Mouse (Mus musculus) yolk sac, embryonic 10.5 days (tissue): ENCODE measurements around the gene Smad5.
A peak's percentile ranks its signal among the peaks of the same experiment; 100 is the strongest.

ENCODE experiments used
- DNase-seq: peaks from one replicate; pipeline ENCODE4 v3.0.0-alpha.2; 2017; ENCODE audit warnings: low spot score

The Smad5 gene

GRCm38 (mm10) chr13:56703222-56703870, 536 bp downstream of the Smad5 start:
- DNase-seq, result peak; percentile 82

DNA sequence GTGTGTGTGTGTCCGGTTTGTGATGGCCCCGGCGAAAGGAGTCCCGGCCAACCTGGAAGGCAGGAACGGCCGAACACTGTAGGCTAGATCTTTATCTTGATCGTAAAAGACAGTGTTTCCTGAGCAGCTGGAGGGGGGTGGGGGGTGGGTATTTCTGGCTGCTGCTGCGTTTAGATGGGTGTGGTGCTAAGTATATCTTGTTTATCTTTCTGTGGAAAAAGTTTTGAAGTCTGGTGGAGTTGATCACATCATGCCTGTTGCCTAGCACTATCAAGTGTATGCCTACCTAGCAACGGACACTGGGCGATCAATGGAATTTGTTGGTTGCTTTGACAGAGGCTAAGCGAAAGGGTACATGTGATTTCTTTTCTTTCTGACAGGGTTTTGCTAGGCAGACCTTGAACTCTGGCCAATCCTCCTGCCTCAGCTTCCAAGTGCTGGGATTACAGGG, 1.1 kb downstream of the Smad5 start:
- peak; percentile 82 for DNase-seq

DNA sequence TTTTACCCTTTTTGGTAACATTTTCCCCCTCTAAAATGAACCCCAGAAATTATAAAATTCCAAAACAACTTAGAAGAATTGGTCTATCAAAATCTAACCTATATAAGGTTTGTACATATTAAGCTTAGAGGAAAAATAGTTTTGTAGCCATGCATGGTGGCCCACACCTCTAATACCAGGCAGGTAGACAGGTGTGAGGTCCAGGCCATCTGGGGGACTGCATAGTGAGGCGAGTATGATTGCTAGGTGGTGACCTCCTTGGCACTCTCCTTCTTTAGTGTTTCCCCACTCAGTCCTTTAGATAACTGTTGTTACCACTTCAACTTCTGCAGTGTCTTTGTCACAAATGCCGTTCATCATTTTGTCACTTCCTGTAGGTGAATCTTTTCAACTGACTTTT, 1.8 kb downstream of the Smad5 start:
- DNase-seq, result no peak

- no peak for DNase-seq
Observed at GRCm38 (mm10) chr13:56707111-56707510, 4.3 kb downstream of the Smad5 start.

DNA sequence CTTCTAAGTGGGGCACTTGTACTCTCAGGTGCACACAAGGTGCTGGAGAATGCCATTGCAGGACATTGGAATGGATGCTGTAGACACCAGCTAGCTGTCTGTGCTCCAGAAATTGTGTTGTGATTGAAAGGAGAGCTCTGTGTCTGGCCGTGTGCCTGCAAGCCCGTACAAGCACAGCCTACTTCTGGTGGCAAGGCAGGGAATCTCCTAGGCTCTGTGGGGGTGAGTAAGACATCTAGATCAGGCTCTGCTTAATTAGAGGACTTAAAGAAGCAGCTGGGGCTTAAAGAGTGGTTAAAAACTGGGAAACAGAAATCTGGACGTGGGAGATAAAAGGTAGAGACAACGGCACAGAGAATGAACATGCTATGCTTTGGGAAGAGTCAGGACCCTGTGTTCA, 4.8 kb downstream of the Smad5 start:
- DNase-seq, result no peak

- DNase-seq, result no peak
Observed at GRCm38 (mm10) chr13:56710620-56711019, 7.8 kb downstream of the Smad5 start.

DNA sequence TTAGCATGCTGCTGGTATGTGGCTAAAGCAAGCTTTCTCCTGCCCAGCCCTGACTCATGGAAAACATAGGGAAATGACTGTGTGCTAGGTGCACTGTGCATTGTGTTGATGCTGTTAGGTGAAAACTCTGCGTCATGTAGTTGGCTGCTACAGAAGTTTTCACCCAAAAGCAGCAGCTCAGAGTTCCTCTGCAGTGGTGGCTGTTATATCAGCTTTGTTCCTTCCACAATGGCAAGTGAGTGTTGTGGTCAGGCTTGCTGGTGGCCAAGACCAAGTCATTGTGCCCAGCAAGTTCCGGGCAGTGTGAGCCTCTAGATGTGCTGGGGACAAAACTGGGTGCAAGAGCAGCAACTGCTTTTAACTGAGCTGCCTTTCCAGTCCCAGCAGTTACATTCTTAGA, 9.4 kb downstream of the Smad5 start:
- DNase-seq, result no peak

GRCm38 (mm10) chr13:56726551-56726950, 23.7 kb downstream of the Smad5 start:
- no peak for DNase-seq

GRCm38 (mm10) chr13:56729046-56729445, 26.2 kb downstream of the Smad5 start:
- DNase-seq, result no peak

- no peak for DNase-seq
Observed at GRCm38 (mm10) chr13:56734617-56735016, 31.8 kb downstream of the Smad5 start.

GRCm38 (mm10) chr13:56735212-56735875, 32.5 kb downstream of the Smad5 start:
- no peak for DNase-seq

GRCm38 (mm10) chr13:56739556-56739955, 36.7 kb downstream of the Smad5 start:
- no peak for DNase-seq

DNA sequence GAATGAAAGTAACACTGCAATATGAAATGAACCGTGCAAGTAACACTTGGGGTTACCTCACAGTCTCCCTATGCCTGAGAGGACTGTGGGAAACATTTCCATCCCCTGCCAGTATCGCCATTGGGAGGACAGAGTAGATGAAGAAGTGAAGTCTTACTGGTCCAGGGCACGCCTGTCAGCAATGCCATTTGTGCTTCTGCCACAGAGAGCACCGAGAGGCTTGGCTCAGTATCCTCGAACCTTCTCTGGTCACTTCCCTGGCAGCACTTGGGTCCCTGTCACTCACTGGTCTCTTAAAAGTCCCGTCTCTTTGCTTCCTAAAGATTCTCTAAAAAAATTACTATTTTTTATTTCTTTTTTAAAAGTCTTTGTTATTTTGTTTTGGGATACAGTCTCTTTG, 37.7 kb downstream of the Smad5 start:
- no peak for DNase-seq

DNA sequence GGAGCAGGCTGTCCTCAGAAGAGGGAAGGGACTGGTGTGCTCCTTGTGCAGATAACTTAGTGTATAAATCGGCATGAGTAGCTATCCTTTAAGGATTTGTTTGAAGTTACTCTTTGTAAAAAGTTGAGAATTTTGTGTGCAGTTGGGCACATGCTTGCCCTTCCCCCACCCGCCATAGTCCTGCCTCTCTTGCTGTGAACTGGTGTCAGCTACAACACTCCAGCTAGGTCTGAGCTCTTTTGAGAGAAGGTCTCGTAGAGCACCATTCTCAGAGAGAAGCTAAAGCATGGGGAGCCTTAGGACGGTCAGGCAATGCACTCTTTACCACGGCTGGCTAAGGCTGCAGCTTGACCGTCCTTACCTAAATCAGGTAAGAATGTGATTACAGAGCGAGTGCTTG, 38.9 kb downstream of the Smad5 start:
- no peak for DNase-seq

DNA sequence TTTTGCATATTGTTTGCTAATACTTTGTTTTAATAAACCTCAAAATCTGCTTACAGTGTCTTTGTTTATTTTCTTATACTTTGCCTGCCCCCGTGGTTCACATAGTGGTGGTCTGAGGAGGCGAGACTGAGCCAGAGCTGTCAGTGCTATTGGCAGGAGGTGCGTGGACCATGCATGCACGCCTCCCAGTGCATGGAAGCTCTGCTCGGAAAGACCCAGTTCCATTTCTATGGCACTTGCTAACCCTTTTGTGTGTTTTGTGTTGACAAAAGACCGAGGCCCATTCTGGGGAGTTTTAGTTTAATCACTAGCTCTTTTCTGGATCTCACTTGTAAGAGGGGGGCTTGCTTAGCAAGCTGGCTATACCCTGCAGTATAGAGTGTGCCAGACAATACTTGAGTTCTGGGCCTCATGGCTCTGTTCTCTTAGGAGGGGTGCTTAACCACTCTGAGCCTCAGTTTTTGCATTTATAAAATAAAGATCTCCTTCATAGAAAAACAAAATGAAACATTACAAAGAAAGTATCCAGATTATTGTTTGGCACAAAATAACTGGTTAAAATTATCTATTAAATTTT, 39.6 kb downstream of the Smad5 start:
- DNase-seq, result no peak

GRCm38 (mm10) chr13:56746739-56747532, 44.1 kb downstream of the Smad5 start:
- DNase-seq, result no peak

GRCm38 (mm10) chr13:56747554-56747953, 44.7 kb downstream of the Smad5 start:
- no peak for DNase-seq

DNA sequence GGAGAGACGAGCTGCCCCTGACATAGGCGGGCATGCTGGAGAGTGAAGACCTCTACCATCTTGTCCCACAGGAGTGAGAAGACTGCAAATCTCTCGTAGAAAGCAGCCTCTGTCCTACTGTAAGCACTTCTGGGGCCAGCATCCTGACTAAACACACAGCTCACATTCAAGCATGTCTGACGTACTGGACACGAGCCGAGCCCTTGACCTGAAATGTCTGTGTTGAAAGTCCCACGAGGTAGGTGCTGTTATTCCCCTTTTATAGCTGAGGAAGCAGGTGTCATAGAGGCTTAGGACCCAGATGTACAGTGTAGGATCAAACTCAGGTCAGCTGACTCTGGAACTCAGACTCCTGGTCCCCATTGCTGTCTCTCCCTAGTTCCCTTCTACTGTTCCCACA, 46.6 kb downstream of the Smad5 start:
- DNase-seq, result no peak

- no peak for DNase-seq
Observed at GRCm38 (mm10) chr13:56751774-56752173, 49.0 kb downstream of the Smad5 start.

DNA sequence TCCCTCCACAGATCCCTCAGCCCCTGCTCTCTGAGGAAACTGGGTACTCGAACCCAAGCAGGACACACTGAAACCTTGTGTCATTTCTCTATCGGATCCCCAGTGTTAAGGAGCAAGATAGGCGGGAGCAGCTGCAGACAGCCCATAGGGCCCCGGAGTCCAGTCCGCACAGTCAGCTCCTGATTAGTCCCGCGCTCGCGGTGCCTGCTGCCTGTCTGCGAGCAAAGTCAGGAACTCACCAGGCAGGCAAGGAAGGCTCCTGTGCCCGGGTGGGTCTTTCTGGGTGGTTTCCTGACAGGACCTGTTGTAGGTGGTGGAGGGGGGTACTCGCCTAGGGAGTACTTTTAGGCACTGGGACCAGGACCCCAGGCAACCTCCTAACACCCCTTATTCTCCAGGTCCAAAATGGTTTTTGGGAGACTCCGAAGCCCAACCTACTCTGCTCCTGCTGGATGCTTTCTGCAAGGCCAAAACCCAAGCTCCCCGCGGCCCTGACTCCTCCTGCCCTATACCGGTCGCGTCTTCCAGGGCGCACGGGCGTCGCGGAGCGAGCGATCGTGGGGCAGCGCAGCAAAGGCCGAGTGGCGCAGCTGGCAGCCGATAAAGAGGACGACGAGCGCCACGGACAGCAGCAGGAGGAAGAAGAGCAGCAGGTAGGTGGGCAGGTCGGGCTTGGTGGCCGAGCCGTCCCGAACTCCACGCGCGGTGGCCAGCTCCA, 49.8 kb downstream of the Smad5 start:
- DNase-seq, result no peak

DNA sequence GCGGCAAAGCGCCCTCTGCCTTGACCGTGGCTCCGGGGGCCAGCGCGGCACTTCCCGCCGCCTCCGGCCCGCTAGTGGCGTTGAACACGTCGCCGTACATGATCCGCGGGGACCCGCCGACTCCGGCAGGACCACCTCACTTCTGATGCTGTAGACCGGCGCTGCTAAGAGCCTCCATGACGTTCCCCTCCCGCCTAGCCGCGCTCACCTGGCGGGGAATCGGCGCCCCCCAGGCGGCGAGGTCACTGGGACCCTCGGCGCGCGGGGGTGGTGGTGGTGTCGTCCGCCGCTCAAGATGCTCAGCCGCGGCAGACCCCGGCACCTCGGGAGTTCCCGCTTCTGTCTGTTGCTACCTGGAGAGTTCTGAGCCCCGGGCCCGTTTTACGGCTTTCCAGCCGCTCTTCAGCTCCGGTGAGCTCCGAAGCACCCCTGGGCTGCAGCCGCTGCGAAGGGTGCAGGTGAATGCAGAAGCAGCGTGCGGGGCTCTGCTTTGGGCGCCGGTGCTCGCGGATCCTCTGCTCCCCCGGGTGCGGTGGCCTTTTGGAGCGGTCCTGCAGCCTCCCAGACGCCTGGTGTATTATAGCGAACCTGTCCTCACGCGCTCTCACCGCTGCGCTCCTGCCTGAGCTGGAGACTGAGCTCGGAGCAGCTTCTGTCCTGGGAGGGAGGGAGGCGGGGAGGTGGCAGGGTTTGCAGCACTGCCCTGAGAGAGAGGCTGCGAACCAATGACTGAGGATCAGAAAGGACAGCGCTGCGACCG, 50.6 kb downstream of the Smad5 start, which contains the start of gene Gm45623:
Gene Gm45623 (minus strand): TSS at position 636 of the 760 bp plus-strand sequence.
- no peak for DNase-seq
